Mouse (Mus musculus): ENCODE data around the gene Wrnip1. TPM values are rescaled to one million over a fixed set of nuclear protein-coding genes. Genes with fewer than 3 reads are reported as not detected.
A peak's percentile ranks its signal among the peaks of the same experiment; 100 is the strongest.

Wrnip1 gene
- polyA plus RNA-seq, 1 experiment from 2014 or later = 7.9 TPM

- no peak overlapping the region for H3K4me3 ChIP-seq (ENCODE audit: low read depth, low read length)
- TF ChIP-seq EP300 (IDR thresholded peaks at IDR 0.05; ENCODE audit: low read depth) (no peak), CTCF (IDR thresholded peaks at IDR 0.05; ENCODE audit: low read depth) (peak; percentile 90)
- H3K36me3 ChIP-seq (replicated peaks; ENCODE audit: insufficient read depth, low read length) = peaks cover 5% of the 10 kb centered on the region; the same call in 1 of the 2 replicates
- no peaks in the 10 kb centered on the region for H3K9me3 ChIP-seq (ENCODE audit: low read length)
- peak overlapping the region; percentile 75 for H3K27ac ChIP-seq (ENCODE audit: low read depth)
- H3K9ac ChIP-seq (replicated peaks) = no peak overlapping the region
- H3K4me2 ChIP-seq (ENCODE audit: low read depth, low read length) = no peak overlapping the region
- peak; percentile 30; the same call in 1 of the 2 replicates for ATAC-seq
- no peaks in the 10 kb centered on the region for H3K27me3 ChIP-seq (ENCODE audit: insufficient read depth, low read length)
- 39% methylated on average over 4 of the region's 4 CpGs for WGBS (ENCODE audit: insufficient replicate concordance)
- H3K4me1 ChIP-seq (ENCODE audit: insufficient read depth) = peaks cover 17% of the 10 kb centered on the region; the same call in 1 of the 2 replicates
- DNase-seq = peak; percentile 81
Measured at GRCm38 (mm10) chr13:32827951-32828350, 26.1 kb downstream of the Wrnip1 start.

GRCm38 (mm10) chr13:32828886-32829285 lies 27.0 kb downstream of the Wrnip1 start:
- WGBS (ENCODE audit: insufficient replicate concordance) = 51% methylated on average over 4 of the region's 4 CpGs
- H3K4me2 ChIP-seq (ENCODE audit: low read depth, low read length) = no peak overlapping the region
- TF ChIP-seq CTCF (IDR thresholded peaks at IDR 0.05; ENCODE audit: low read depth) (no peak), EP300 (IDR thresholded peaks at IDR 0.05; ENCODE audit: low read depth) (peak; percentile 52; the same call in 1 of the 2 replicates)
- H3K36me3 ChIP-seq (replicated peaks; ENCODE audit: insufficient read depth, low read length) = no peaks in the 10 kb centered on the region
- H3K4me3 ChIP-seq (ENCODE audit: low read depth, low read length) = no peak overlapping the region
- H3K9me3 ChIP-seq (ENCODE audit: low read length) = no peaks in the 10 kb centered on the region
- H3K27me3 ChIP-seq (ENCODE audit: insufficient read depth, low read length) = no peaks in the 10 kb centered on the region
- peaks cover 17% of the 10 kb centered on the region; the same call in 1 of the 2 replicates for H3K4me1 ChIP-seq (ENCODE audit: insufficient read depth)
- DNase-seq (no peak), ATAC-seq (no peak)
- no peak overlapping the region for H3K27ac ChIP-seq (ENCODE audit: low read depth)
- no peak overlapping the region for H3K9ac ChIP-seq (replicated peaks)

GRCm38 (mm10) chr13:32831505-32832273 lies 29.9 kb downstream of the Wrnip1 start:
- Histone ChIP-seq H3K4me1 (ENCODE audit: insufficient read depth) (peaks cover 15% of the 10 kb centered on the region; the same call in 1 of the 2 replicates), H3K27ac (ENCODE audit: low read depth) (peak overlapping the region; percentile 19), H3K4me3 (ENCODE audit: low read depth, low read length) (no peak overlapping the region), H3K4me2 (ENCODE audit: low read depth, low read length) (no peak overlapping the region), H3K36me3 (replicated peaks; ENCODE audit: insufficient read depth, low read length) (no peaks in the 10 kb centered on the region), H3K9ac (replicated peaks) (no peak overlapping the region), H3K9me3 (ENCODE audit: low read length) (no peaks in the 10 kb centered on the region), H3K27me3 (ENCODE audit: insufficient read depth, low read length) (no peaks in the 10 kb centered on the region)
- TF ChIP-seq EP300 (IDR thresholded peaks at IDR 0.05; ENCODE audit: low read depth) (no peak), CTCF (IDR thresholded peaks at IDR 0.05; ENCODE audit: low read depth) (no peak)
- DNase-seq = no peak
- WGBS (ENCODE audit: insufficient replicate concordance) = 46% methylated on average over 3 of the region's 3 CpGs
- ATAC-seq = no peak

GRCm38 (mm10) chr13:32832776-32833175 lies 30.9 kb downstream of the Wrnip1 start:
- 40% methylated on average over 3 of the region's 3 CpGs for WGBS (ENCODE audit: insufficient replicate concordance)
- H3K9ac ChIP-seq (replicated peaks) = no peak overlapping the region
- no peaks in the 10 kb centered on the region for H3K36me3 ChIP-seq (replicated peaks; ENCODE audit: insufficient read depth, low read length)
- no peaks in the 10 kb centered on the region for H3K9me3 ChIP-seq (ENCODE audit: low read length)
- DNase-seq = no peak
- peak; percentile 32; the same call in 1 of the 2 replicates for ATAC-seq
- H3K4me1 ChIP-seq (ENCODE audit: insufficient read depth) = peaks cover 10% of the 10 kb centered on the region; the same call in 1 of the 2 replicates
- peak overlapping the region; percentile 19 for H3K27ac ChIP-seq (ENCODE audit: low read depth)
- TF ChIP-seq CTCF (IDR thresholded peaks at IDR 0.05; ENCODE audit: low read depth) (no peak), EP300 (IDR thresholded peaks at IDR 0.05; ENCODE audit: low read depth) (no peak)
- no peak overlapping the region for H3K4me2 ChIP-seq (ENCODE audit: low read depth, low read length)
- no peaks in the 10 kb centered on the region for H3K27me3 ChIP-seq (ENCODE audit: insufficient read depth, low read length)
- no peak overlapping the region for H3K4me3 ChIP-seq (ENCODE audit: low read depth, low read length)

- TF ChIP-seq EP300 (IDR thresholded peaks at IDR 0.05; ENCODE audit: low read depth) (no peak), CTCF (IDR thresholded peaks at IDR 0.05; ENCODE audit: low read depth) (no peak)
- DNase-seq (no peak), ATAC-seq (peak; percentile 18; the same call in 1 of the 2 replicates)
- Histone ChIP-seq H3K4me1 (ENCODE audit: insufficient read depth) (peaks cover 7% of the 10 kb centered on the region; the same call in 1 of the 2 replicates), H3K27me3 (ENCODE audit: insufficient read depth, low read length) (no peaks in the 10 kb centered on the region), H3K9me3 (ENCODE audit: low read length) (no peaks in the 10 kb centered on the region), H3K9ac (replicated peaks) (no peak overlapping the region), H3K4me3 (ENCODE audit: low read depth, low read length) (no peak overlapping the region), H3K4me2 (ENCODE audit: low read depth, low read length) (no peak overlapping the region), H3K36me3 (replicated peaks; ENCODE audit: insufficient read depth, low read length) (no peaks in the 10 kb centered on the region), H3K27ac (ENCODE audit: low read depth) (peak overlapping the region; percentile 50; the same call in 1 of the 2 replicates)
- 35% methylated on average over 6 of the region's 6 CpGs for WGBS (ENCODE audit: insufficient replicate concordance)
Measured at GRCm38 (mm10) chr13:32833237-32833636, 31.4 kb downstream of the Wrnip1 start.

- DNase-seq (peak; percentile 34), ATAC-seq (no peak)
- H3K4me2 ChIP-seq (ENCODE audit: low read depth, low read length) = no peak overlapping the region
- H3K27ac ChIP-seq (ENCODE audit: low read depth) = no peak overlapping the region
- H3K9ac ChIP-seq (replicated peaks) = no peak overlapping the region
- no peaks in the 10 kb centered on the region for H3K9me3 ChIP-seq (ENCODE audit: low read length)
- 78% methylated on average over 5 of the region's 5 CpGs for WGBS (ENCODE audit: insufficient replicate concordance)
- H3K36me3 ChIP-seq (replicated peaks; ENCODE audit: insufficient read depth, low read length) = no peaks in the 10 kb centered on the region
- no peak overlapping the region for H3K4me3 ChIP-seq (ENCODE audit: low read depth, low read length)
- no peak for TF ChIP-seq EP300 (IDR thresholded peaks at IDR 0.05; ENCODE audit: low read depth)
- no peak for TF ChIP-seq CTCF (IDR thresholded peaks at IDR 0.05; ENCODE audit: low read depth)
- peaks cover 5% of the 10 kb centered on the region; the same call in 1 of the 2 replicates for H3K4me1 ChIP-seq (ENCODE audit: insufficient read depth)
- no peaks in the 10 kb centered on the region for H3K27me3 ChIP-seq (ENCODE audit: insufficient read depth, low read length)
Measured at GRCm38 (mm10) chr13:32834513-32834912, 32.7 kb downstream of the Wrnip1 start.
